Mouse (Mus musculus) cortical plate, adult 2 months (tissue): ENCODE results near the gene Ccr7.

ENCODE experiments used
- CTCF ChIP-seq: fragments of 200-500 bp; IDR thresholded peaks from 2 replicates; pipeline ENCODE4 v1.5.1; 2011; ENCODE audit warnings: mild to moderate bottlenecking, control low read depth, low read length; ENCODE audit not compliant: insufficient read depth; ENCODE audit errors: extremely low read depth
- POLR2A ChIP-seq: fragments of 200-500 bp; IDR thresholded peaks from 2 replicates; pipeline ENCODE4 v1.6.1; 2011; ENCODE audit warnings: mild to moderate bottlenecking, low read length, control low read depth; ENCODE audit not compliant: insufficient read depth; ENCODE audit errors: extremely low read depth

DNA sequence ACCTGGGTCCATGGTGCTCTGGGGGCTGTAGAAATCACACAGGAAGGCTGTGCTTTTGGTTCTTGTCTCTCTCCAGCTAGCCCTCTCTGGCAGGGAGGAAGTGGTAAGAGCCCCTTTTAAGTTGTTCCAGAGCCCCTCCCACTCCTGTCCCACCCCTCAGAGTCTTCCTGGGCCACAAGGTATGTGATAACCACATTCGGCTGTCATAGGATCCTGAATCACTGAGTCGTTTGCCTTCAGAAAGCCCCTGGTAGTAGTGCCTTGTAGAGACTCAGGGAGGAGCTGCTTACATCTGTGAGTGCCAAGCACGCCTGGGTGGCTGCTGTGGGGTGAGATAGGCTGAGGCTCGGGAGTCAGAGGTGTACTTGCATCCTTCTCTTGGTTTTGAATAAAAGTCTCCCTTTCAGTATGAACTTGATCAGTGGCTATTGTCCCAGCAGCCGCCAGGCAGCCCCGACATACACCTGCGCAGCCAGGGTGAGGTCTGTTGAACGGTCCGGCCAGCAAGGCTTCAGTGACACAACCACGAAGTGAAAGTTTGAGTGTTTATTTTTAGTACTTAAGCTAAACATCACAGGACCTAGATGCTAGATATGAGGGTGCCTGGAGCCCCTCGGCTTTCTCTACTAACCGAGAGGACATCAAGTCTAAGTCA, at the start of gene Ccr7:
- TF ChIP-seq CTCF (no peak), POLR2A (no peak)
